19 mouse cellular contexts compared by ENCODE assay signal in genomic region chr11:69075764-69076479, GRCm38 (mm10). TPM values are rescaled to one million over a fixed set of nuclear protein-coding genes. Genes with fewer than 3 reads are reported as not detected.
DNase-seq lines count a peak whose midpoint lies in the region; TF ChIP-seq lines count a peak whose summit lies in the region.
"Had no signal": no experiment of that assay in that cellular context is flagged by ENCODE, and none has a peak within 500 bp of the region (broad histone marks: within the 10 kb centered on the region; RNA-seq: fewer than 3 reads in every experiment).

No protein-coding gene starts in this region.

- DNase-seq in adrenal gland, adult 2 months = peak; percentile 4
- no peak for DNase-seq in adrenal gland, postnatal 4 days (ENCODE audit: low spot score in 2 of 2)
- no peak for DNase-seq in layer of hippocampus, adult 2 months (ENCODE audit: low spot score in 2 of 2)
- DNase-seq in layer of hippocampus, postnatal 25 days (ENCODE audit: extremely low spot score in 1 of 2, low spot score in 1 of 2) = no peak
- DNase-seq in 416B (ENCODE audit: low read depth) = peak; percentile 54
- peak; percentile 89 for DNase-seq in R1 (ENCODE audit: low read depth, low spot score)
- DNase-seq in urinary bladder, postnatal 14 days (ENCODE audit: low spot score) = no peak
- DNase-seq in adipocyte (ENCODE audit: low spot score) = no peak
- DNase-seq: B cell, adult 2 months; gastrocnemius, postnatal 10 days; kidney, adult 8-10 months; lung, postnatal 14 days; thymus, postnatal 36 days had no signal

- no peak overlapping the region for H3K4me3 ChIP-seq in layer of hippocampus, adult 2 months
- H3K4me3 ChIP-seq: forebrain, embryonic 10.5 days; left cerebral cortex, adult 2 months; limb, embryonic 10.5 days; midbrain, embryonic 15.5 days; myocyte; neural tube, embryonic 15.5 days had no signal

- no peak for TF ChIP-seq CTCF in layer of hippocampus, adult 2 months (conservative IDR thresholded peaks at IDR 0.05)

- peak overlapping the region; percentile 53; the same call in 1 of the 2 replicates for H3K27ac ChIP-seq in layer of hippocampus, adult 2 months
- H3K27ac ChIP-seq: forebrain, embryonic 10.5 days; left cerebral cortex, adult 2 months; limb, embryonic 10.5 days; midbrain, embryonic 15.5 days; neural tube, embryonic 15.5 days had no signal

RNA-seq across cellular contexts. Expression of gene Tmem107, which starts 5.3 kb away (rescaled TPM):
- total RNA-seq in adrenal gland, adult 2 months (2021) = 10 to 100 TPM in 1 of 2 experiments, 1 to 10 TPM in 1; 9.5 to 16.9 TPM
- 46.6 and 49.1 TPM in 2 replicates for polyA plus RNA-seq in adrenal gland, adult 2 months (2012; rRNA removed)
- total RNA-seq in adrenal gland, postnatal 4 days (2021) = 10 to 100 TPM; 20.6 TPM
- 10 to 100 TPM; 20.3 to 21.6 TPM for total RNA-seq in layer of hippocampus, adult 2 months (2021)
- 10 to 100 TPM; 21.1 to 21.6 TPM for total RNA-seq in layer of hippocampus, postnatal 25 days (2021)

RNA-seq across cellular contexts. Expression of gene Vamp2, which starts 12.4 kb away (rescaled TPM):
- 100 to 1,000 TPM; 104 to 130 TPM for total RNA-seq in adrenal gland, adult 2 months (2021)
- 425 and 479 TPM in 2 replicates for polyA plus RNA-seq in adrenal gland, adult 2 months (2012; rRNA removed)
- 100 to 1,000 TPM; 208 to 226 TPM for total RNA-seq in adrenal gland, postnatal 4 days (2021)
- 1,000 to 10,000 TPM in 1 of 2 experiments, 100 to 1,000 TPM in 1; 988 to 1,016 TPM for total RNA-seq in layer of hippocampus, adult 2 months (2021)
- total RNA-seq in layer of hippocampus, postnatal 25 days (2021) = 1,000 to 10,000 TPM in 1 of 2 experiments, 100 to 1,000 TPM in 1; 978 to 1,010 TPM

RNA-seq across cellular contexts. Expression of gene Borcs6, which starts 16.4 kb away (rescaled TPM):
- total RNA-seq in adrenal gland, adult 2 months (2021) = 10 to 100 TPM; 21.3 to 26.4 TPM
- polyA plus RNA-seq in adrenal gland, adult 2 months (2012; rRNA removed) = 38.9 and 41.4 TPM in 2 replicates
- total RNA-seq in adrenal gland, postnatal 4 days (2021) = 10 to 100 TPM; 24.3 to 26.0 TPM
- 10 to 100 TPM; 26.6 to 30.8 TPM for total RNA-seq in layer of hippocampus, adult 2 months (2021)
- 10 to 100 TPM; 27.4 to 31.4 TPM for total RNA-seq in layer of hippocampus, postnatal 25 days (2021)

RNA-seq across cellular contexts. Expression of gene Per1, which starts 19.1 kb away (rescaled TPM):
- total RNA-seq in adrenal gland, adult 2 months (2021) = 10 to 100 TPM; 55.0 to 75.9 TPM
- 41.3 and 76.1 TPM in 2 replicates for polyA plus RNA-seq in adrenal gland, adult 2 months (2012; rRNA removed)
- total RNA-seq in adrenal gland, postnatal 4 days (2021) = 100 to 1,000 TPM in 1 of 2 experiments, 10 to 100 TPM in 1; 99.4 to 130 TPM
- 10 to 100 TPM; 83.4 to 95.2 TPM for total RNA-seq in layer of hippocampus, adult 2 months (2021)
- total RNA-seq in layer of hippocampus, postnatal 25 days (2021) = 10 to 100 TPM; 70.1 to 89.0 TPM

RNA-seq across cellular contexts. Expression of gene Aurkb, which starts 30.5 kb away (rescaled TPM):
- 1 to 10 TPM; 1.7 to 2.8 TPM for total RNA-seq in adrenal gland, adult 2 months (2021)
- 10.8 and 11.2 TPM in 2 replicates for polyA plus RNA-seq in adrenal gland, adult 2 months (2012; rRNA removed)
- total RNA-seq in adrenal gland, postnatal 4 days (2021) = 10 to 100 TPM; 41.5 to 41.7 TPM
- total RNA-seq in layer of hippocampus, adult 2 months (2021) = under 1 TPM; 0.54 to 0.79 TPM
- 1 to 10 TPM in 1 of 2 experiments, under 1 TPM in 1; 0.85 to 1.0 TPM for total RNA-seq in layer of hippocampus, postnatal 25 days (2021)

Comparison
In these comparisons a context has a peak if more than half of its experiments do, and no peak if none do; other contexts are left out.
1. DNase-seq: peak in adrenal gland, adult 2 months (single experiment), 416B (single experiment) and R1 (single experiment); none in adrenal gland, postnatal 4 days (0 of 2), layer of hippocampus, adult 2 months (0 of 2), layer of hippocampus, postnatal 25 days (0 of 2), urinary bladder, postnatal 14 days (single experiment) and adipocyte (single experiment).
2. RNA of gene Vamp2, which starts 12.4 kb away (total RNA-seq): 988 to 1,016 TPM in layer of hippocampus, adult 2 months and 978 to 1,010 TPM in layer of hippocampus, postnatal 25 days; 208 to 226 TPM in adrenal gland, postnatal 4 days and 104 to 130 TPM in adrenal gland, adult 2 months; every median in the first group is over 4 times any median in the second.